Mouse (Mus musculus): ENCODE measurements around the gene Pcsk4. TPM values are rescaled to one million over a fixed set of nuclear protein-coding genes. Genes with fewer than 3 reads are reported as not detected.

The Pcsk4 gene
- polyA plus RNA-seq, 1 experiment from 2014 or later, result 1.3 TPM

DNA sequence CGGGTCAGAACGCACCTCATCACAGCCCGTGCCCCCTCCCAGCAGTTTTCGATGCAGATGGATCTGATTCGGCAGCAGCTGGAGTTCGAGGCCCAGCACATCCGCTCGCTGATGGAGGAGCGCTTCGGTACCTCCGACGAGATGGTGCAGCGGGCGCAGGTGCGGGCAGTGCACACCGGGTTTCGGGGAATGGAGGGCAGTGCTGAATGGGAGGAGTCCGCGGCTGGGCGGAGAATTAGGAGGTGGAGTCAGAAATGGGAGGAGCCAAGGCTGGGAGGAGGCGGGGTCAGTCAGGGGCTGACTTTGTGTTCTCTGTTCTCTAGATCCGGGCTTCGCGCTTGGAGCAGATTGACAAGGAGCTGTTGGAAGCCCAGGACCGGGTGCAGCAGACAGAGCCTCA lies 24.4 kb downstream of the Pcsk4 start:
- Histone ChIP-seq H3K27me3 (peaks cover 89% of the 10 kb centered on the region), H3K4me1 (replicated peaks) (peaks cover 9% of the 10 kb centered on the region), H3K36me3 (no peaks in the 10 kb centered on the region), H3K9me3 (replicated peaks) (no peaks in the 10 kb centered on the region), H3K27ac (no peak overlapping the region), H3K4me2 (peak overlapping the region; percentile 26), H3K4me3 (0 out of 2 replicates have a peak overlapping the region, but pooled peaks have one; percentile 11), H3K9ac (no peak overlapping the region)
- 16% methylated on average over 25 of the region's 25 CpGs for WGBS
- no peak for ATAC-seq (replicated peaks; ENCODE audit: insufficient number of reproducible peaks, insufficient read depth, low FRiP score, low read depth)

DNA sequence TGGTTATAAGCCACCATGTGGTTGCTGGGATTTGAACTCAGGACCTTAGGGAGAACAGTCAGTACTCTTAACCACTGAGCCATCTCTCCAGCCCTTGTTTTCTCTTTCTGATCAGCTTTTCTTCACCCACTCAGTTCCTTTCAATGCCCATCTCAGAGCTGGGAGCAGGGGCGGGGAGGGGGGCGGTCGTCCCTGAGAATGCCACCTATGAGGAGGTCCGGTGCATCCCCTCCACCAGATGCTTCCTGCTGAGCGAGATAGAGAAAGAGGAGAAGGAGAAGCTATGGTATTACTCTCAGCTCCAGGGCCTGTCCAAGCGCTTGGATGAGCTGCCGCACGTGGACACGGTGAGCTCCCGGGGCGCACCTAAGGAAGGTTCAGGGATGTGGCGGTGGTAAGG lies 24.8 kb downstream of the Pcsk4 start:
- peaks cover 9% of the 10 kb centered on the region for H3K4me1 ChIP-seq (replicated peaks)
- 0 out of 2 replicates have a peak overlapping the region, but pooled peaks have one; percentile 11 for H3K4me3 ChIP-seq
- ATAC-seq (replicated peaks; ENCODE audit: insufficient number of reproducible peaks, insufficient read depth, low FRiP score, low read depth), result no peak
- H3K9me3 ChIP-seq (replicated peaks), result no peaks in the 10 kb centered on the region
- no peak overlapping the region for H3K9ac ChIP-seq
- H3K27ac ChIP-seq, result no peak overlapping the region
- H3K4me2 ChIP-seq, result peak overlapping the region; percentile 26
- 25% methylated on average over 12 of the region's 12 CpGs for WGBS
- peaks cover 90% of the 10 kb centered on the region for H3K27me3 ChIP-seq
- H3K36me3 ChIP-seq, result no peaks in the 10 kb centered on the region

DNA sequence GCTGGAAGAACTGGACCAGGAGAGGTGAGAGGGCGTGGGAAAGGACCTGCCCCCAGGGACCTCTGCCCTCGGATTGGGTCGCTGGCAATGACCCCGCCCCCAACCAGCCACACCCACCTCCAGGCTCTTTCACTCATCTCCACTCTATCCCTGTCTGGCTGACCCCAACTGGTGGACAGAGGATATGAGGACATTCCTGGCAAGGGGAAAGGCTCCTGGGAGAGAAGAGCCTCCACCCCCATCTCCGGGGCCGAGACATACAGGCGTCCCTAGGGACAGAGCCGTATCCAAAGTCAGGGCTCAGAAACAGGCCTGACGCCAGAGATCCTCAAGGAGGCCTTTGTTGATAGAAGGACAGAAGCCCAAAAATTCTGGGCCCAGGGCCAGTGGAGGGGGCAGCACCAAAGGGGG lies 26.8 kb downstream of the Pcsk4 start:
- ATAC-seq (replicated peaks; ENCODE audit: insufficient number of reproducible peaks, insufficient read depth, low FRiP score, low read depth), result peak; percentile 53
- Histone ChIP-seq H3K27ac (peak overlapping the region; percentile 42; the same call in 1 of the 2 replicates), H3K9me3 (replicated peaks) (no peaks in the 10 kb centered on the region), H3K9ac (no peak overlapping the region; the same call in 1 of the 2 replicates), H3K27me3 (peaks cover 97% of the 10 kb centered on the region), H3K4me1 (replicated peaks) (peaks cover 10% of the 10 kb centered on the region), H3K36me3 (no peaks in the 10 kb centered on the region), H3K4me3 (no peak overlapping the region), H3K4me2 (peak overlapping the region; percentile 21)
- 11% methylated on average over 9 of the region's 9 CpGs for WGBS

DNA sequence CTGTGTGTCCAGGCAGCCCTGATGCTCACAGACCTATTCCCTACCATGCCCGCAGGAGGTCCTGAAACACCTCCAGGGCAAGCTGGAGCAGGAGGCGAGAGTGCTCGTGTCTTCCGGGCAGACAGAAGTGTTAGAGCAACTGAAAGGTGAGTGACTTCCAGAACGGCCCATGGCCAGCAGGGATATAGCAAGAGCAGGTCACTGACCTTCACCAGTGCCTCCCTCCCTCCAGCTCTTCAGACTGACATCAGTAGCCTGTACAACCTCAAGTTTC lies 27.3 kb downstream of the Pcsk4 start:
- no peaks in the 10 kb centered on the region for H3K36me3 ChIP-seq
- 54% methylated on average over 5 of the region's 5 CpGs for WGBS
- H3K4me3 ChIP-seq, result no peak overlapping the region
- ATAC-seq (replicated peaks; ENCODE audit: insufficient number of reproducible peaks, insufficient read depth, low FRiP score, low read depth), result no peak
- H3K27me3 ChIP-seq, result peaks cover 97% of the 10 kb centered on the region
- peak overlapping the region; percentile 21 for H3K4me2 ChIP-seq
- H3K4me1 ChIP-seq (replicated peaks), result peaks cover 14% of the 10 kb centered on the region
- no peaks in the 10 kb centered on the region for H3K9me3 ChIP-seq (replicated peaks)
- peak overlapping the region; percentile 42; the same call in 1 of the 2 replicates for H3K27ac ChIP-seq
- no peak overlapping the region for H3K9ac ChIP-seq

DNA sequence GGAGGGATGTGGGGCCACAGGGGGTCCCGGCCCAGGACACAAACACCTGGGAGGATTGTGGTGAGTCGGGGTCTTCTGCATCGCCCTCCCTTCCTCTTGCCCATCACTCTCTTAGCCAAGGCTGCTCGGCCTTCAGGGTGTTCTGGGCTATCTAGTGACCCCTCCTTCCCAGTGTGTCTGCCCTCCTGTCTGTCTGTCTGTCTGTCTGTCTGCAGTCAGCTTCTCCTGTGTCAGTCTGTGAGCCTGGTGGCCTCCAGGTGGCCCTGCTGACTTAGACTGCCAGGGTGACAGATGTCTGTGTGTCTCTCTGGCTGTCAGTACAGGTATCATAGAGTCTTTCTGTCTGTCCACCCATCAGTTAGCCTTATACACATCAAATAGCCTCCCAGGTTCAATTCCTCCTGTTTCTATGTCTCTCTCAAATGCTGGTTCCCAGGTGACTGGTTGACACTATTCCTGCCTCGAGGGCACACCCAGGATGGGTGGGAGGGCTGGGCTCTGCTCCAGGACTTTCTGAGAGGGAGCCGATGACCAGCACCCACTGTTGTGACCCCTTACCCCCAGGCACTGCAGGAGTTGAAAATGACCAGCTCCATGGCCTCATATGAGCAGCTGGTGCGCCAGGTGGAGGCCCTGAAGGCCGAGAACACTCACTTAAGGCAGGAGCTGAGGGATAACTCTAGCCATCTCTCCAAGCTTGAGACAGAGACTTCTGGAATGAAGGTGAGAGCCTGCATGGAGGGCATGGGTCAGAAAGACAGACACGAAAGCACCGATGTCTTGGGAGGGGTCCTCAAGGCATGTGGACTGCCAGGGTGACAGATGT lies 27.8 kb downstream of the Pcsk4 start:
- Histone ChIP-seq H3K4me3 (no peak overlapping the region), H3K27ac (peak overlapping the region; percentile 42; the same call in 1 of the 2 replicates), H3K36me3 (no peaks in the 10 kb centered on the region), H3K4me2 (no peak overlapping the region), H3K9ac (no peak overlapping the region), H3K9me3 (replicated peaks) (no peaks in the 10 kb centered on the region), H3K27me3 (peaks cover 97% of the 10 kb centered on the region), H3K4me1 (replicated peaks) (peaks cover 19% of the 10 kb centered on the region)
- ATAC-seq (replicated peaks; ENCODE audit: insufficient number of reproducible peaks, insufficient read depth, low FRiP score, low read depth), result no peak
- 75% methylated on average over 10 of the region's 10 CpGs for WGBS

DNA sequence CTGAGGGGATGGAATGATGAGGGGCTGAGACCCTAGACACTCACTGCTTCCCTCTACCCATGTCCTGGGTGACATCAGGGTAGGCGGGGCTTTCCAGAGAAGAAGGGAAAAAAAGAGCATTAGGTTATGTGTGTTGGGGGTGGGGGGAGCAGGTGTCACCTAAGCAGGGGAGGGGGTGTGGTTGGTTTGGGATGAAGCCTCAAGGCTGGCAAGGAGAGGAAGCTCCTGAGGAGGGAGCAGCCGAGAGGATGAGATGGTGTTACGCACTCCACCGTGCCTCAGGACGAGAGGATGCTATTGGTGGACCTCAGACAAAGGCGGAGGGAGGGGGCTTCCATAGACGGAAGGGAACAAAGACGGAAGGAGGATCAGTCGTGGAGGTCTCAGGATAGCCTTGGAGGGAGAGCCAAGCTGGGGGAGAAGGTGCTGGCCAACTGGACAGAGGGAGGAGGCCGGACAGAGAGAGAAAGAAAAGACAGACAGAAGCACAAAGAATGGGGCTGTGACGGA lies 28.6 kb downstream of the Pcsk4 start:
- H3K27ac ChIP-seq, result no peak overlapping the region
- peaks cover 25% of the 10 kb centered on the region for H3K4me1 ChIP-seq (replicated peaks)
- 38% methylated on average over 11 of the region's 11 CpGs for WGBS
- H3K9me3 ChIP-seq (replicated peaks), result no peaks in the 10 kb centered on the region
- no peaks in the 10 kb centered on the region for H3K36me3 ChIP-seq
- H3K9ac ChIP-seq, result no peak overlapping the region
- H3K27me3 ChIP-seq, result peaks cover 90% of the 10 kb centered on the region
- ATAC-seq (replicated peaks; ENCODE audit: insufficient number of reproducible peaks, insufficient read depth, low FRiP score, low read depth), result no peak
- H3K4me2 ChIP-seq, result no peak overlapping the region
- no peak overlapping the region for H3K4me3 ChIP-seq

DNA sequence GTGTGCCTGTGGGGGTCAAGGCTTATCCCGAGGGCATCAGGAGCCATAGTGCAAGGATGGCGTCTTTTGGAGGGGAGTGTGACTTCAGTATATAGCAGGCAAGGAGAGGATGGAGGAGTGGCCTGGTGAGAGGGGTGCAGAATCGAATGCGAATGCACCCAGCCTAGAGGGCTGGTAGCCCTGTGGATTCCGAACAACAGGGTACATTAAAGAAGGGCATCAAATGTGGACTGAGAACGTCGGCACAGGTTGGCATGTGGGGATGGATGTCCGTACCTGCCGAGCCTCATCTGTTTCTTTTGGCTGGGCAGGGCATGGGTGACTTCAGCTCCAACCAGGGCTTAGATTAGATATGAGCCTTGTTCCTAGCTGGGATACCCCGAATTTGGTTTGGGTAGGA lies 29.5 kb downstream of the Pcsk4 start:
- H3K4me3 ChIP-seq, result no peak overlapping the region
- ATAC-seq (replicated peaks; ENCODE audit: insufficient number of reproducible peaks, insufficient read depth, low FRiP score, low read depth), result no peak
- H3K4me2 ChIP-seq, result no peak overlapping the region
- no peak overlapping the region for H3K27ac ChIP-seq
- no peak overlapping the region for H3K9ac ChIP-seq
- no peaks in the 10 kb centered on the region for H3K9me3 ChIP-seq (replicated peaks)
- 48% methylated on average over 10 of the region's 10 CpGs for WGBS
- H3K4me1 ChIP-seq (replicated peaks), result peaks cover 33% of the 10 kb centered on the region
- peaks cover 81% of the 10 kb centered on the region for H3K27me3 ChIP-seq
- no peaks in the 10 kb centered on the region for H3K36me3 ChIP-seq

DNA sequence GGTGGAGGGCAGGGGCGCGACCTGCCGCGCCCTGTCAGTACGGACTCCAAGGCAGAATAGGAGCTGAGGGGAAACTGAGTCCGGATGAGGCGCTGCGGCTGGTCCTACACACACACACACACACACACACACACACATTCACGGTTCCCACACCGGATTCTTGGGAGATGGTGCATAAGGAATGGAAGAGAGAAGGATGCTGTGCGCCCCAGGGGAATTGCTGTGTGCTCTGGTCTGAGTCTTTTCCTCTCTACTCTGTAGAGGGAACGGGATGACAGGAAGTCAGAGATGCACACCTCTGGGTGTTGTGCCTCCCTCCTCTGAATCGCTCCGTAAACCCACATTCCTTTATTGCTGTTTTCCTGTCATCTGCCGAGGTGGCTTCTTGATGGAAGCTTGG lies 30.0 kb downstream of the Pcsk4 start:
- Histone ChIP-seq H3K4me3 (peak overlapping the region; percentile 21), H3K9me3 (replicated peaks) (no peaks in the 10 kb centered on the region), H3K4me1 (replicated peaks) (peaks cover 33% of the 10 kb centered on the region), H3K27me3 (peaks cover 76% of the 10 kb centered on the region), H3K27ac (no peak overlapping the region), H3K9ac (no peak overlapping the region), H3K4me2 (no peak overlapping the region), H3K36me3 (peaks cover 4% of the 10 kb centered on the region; the same call in 1 of the 2 replicates)
- WGBS, result 13% methylated on average over 15 of the region's 15 CpGs
- ATAC-seq (replicated peaks; ENCODE audit: insufficient number of reproducible peaks, insufficient read depth, low FRiP score, low read depth), result no peak

DNA sequence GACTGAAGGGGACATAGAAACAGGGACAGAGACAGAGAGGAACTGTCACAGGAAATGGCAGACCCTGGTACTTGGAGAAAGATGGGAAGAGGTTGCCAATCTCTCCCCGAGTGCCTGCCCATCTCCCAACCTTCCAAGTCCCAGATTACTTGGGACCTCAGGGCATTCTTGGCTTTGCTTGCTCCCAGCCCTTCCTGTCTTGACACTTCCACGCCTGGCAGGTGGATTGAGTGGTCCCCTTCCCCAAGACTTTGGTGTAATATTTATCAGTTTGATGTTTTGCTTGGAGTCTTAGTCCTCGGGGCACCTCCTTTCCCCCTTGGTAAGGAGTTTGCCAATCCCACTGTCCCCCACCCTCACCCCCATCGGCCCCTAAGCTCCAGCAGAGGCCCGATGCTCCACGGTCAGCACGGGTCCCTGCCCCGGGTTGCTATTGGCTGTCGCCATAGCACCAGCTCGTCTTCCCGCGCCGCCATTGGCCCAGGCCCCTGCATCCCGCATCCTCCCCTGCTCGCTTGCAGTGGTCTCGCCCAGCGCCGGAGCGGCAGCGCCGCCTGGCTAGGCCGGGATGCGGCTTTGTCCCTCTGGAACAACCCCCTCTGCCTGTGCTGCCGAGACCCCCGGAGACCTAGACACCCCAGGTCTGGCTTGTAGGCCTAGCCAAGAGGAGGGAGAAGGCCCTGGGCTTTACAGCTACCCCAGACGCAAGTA lies 30.6 kb downstream of the Pcsk4 start:
- Histone ChIP-seq H3K4me3 (peak overlapping the region; percentile 21), H3K9me3 (replicated peaks) (no peaks in the 10 kb centered on the region), H3K36me3 (peaks cover 10% of the 10 kb centered on the region; the same call in 1 of the 2 replicates), H3K27me3 (peaks cover 70% of the 10 kb centered on the region), H3K4me2 (no peak overlapping the region), H3K4me1 (replicated peaks) (peaks cover 37% of the 10 kb centered on the region), H3K9ac (no peak overlapping the region), H3K27ac (no peak overlapping the region)
- WGBS, result 8% methylated on average over 26 of the region's 26 CpGs
- no peak for ATAC-seq (replicated peaks; ENCODE audit: insufficient number of reproducible peaks, insufficient read depth, low FRiP score, low read depth)

DNA sequence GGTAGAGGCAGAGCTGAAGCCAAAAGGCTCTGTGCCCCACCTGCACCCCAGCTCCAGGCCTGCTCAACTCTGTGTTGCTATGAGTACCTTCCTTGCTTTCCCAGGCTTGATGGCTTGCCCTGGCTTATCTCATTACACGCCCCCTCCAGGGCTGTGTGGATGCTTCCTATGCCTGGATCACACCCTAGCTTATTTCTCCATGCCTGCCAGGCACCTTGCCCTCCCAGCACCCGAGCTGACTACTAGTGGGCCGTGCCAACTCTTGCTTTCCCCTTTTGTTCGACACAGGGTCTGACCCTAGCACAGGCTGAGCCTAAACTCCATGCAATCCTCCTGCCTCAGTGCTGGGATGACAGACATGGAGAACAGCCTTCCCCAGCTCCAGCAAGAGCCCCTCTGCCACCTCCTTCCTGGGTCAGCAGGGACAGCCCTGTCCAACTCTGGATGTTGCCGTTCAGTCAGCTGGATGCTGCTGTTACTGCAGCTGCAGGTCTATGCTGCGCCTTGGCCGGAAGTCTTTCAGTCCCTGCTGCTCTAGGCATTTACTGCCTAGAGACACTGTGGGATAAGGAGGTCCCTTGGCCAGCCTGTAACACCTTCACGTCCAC lies 31.7 kb downstream of the Pcsk4 start:
- WGBS, result 56% methylated on average over 8 of the region's 8 CpGs
- Histone ChIP-seq H3K4me1 (replicated peaks) (peaks cover 43% of the 10 kb centered on the region), H3K36me3 (peaks cover 15% of the 10 kb centered on the region; the same call in 1 of the 2 replicates), H3K27me3 (peaks cover 62% of the 10 kb centered on the region), H3K9ac (no peak overlapping the region), H3K9me3 (replicated peaks) (no peaks in the 10 kb centered on the region), H3K4me3 (no peak overlapping the region), H3K4me2 (no peak overlapping the region), H3K27ac (no peak overlapping the region)
- ATAC-seq (replicated peaks; ENCODE audit: insufficient number of reproducible peaks, insufficient read depth, low FRiP score, low read depth), result no peak

DNA sequence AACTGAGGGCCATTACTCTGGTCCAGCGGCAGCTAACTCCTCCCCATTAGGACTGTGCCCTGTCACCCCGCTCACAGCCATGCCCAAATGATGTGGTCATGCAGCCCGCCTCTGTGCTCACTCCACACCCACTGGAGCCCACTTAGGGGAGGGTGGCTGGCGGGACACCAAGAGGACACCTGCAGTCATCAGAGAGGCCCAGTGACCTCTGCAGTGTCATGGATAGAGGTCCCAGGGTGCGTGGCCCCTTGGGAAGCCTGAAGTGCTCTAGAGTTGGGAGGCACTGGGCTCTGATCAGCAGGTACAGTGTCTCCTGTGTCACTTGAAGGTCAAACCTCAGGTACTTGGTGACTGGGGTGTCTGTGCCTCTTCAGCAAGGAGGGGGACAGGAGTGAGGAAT lies 32.5 kb downstream of the Pcsk4 start:
- Histone ChIP-seq H3K27ac (no peak overlapping the region), H3K9me3 (replicated peaks) (no peaks in the 10 kb centered on the region), H3K4me3 (0 out of 2 replicates have a peak overlapping the region, but pooled peaks have one; percentile 52), H3K36me3 (peaks cover 15% of the 10 kb centered on the region; the same call in 1 of the 2 replicates), H3K4me2 (0 out of 2 replicates have a peak overlapping the region, but pooled peaks have one; percentile 84), H3K27me3 (peaks cover 54% of the 10 kb centered on the region), H3K4me1 (replicated peaks) (peaks cover 38% of the 10 kb centered on the region), H3K9ac (no peak overlapping the region)
- 76% methylated on average over 5 of the region's 5 CpGs for WGBS
- no peak for ATAC-seq (replicated peaks; ENCODE audit: insufficient number of reproducible peaks, insufficient read depth, low FRiP score, low read depth)
